Mouse (Mus musculus): ENCODE measurements at regions not wholly inside any gene's neighbourhood (a gene's known extent, or its start where the extent isn't known, plus 50 kb on each side); places are given as distances from the start of the nearest gene placed in this dataset.

- TF ChIP-seq POLR2A (IDR thresholded peaks at IDR 0.05; ENCODE audit: extremely low read depth, insufficient read depth, low read length) (no peak), CTCF (IDR thresholded peaks at IDR 0.05; ENCODE audit: low read depth, low read length) (no peak)
These were observed 399.1 kb downstream of the H2al1j start for GRCm38 (mm10) chrX:11726524-11727231.
